Mouse (Mus musculus) adipocyte (in vitro differentiated cells): ENCODE measurements at regions not wholly inside any gene's neighbourhood (a gene's known extent, or its start where the extent isn't known, plus 50 kb on each side); places are given as distances from the start of the nearest gene placed in this dataset.

ENCODE experiments used
- DNase-seq: peaks from one replicate; pipeline ENCODE4 v3.0.0-alpha.2; 2016; ENCODE audit warnings: low spot score

DNA sequence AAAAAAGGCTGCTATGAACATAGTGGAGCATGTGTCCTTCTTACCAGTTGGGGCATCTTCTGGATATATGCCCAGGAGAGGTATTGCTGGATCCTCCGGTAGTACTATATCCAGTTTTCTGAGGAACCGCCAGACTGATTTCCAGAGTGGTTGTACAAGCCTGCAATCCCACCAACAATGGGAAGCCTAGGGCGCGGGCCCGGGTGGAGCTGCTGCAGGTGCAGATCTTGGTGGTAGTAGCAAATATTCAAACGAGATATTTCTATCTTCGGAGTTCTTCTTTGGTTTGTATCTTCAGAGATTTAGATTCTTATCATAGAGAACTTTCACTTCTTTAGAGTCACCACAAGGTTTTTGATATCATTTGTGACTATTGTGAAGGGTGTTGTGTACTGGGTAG is 52.7 kb upstream of the Btbd35f27 start:
- DNase-seq = peak; percentile 46
